Mouse (Mus musculus): ENCODE results near the gene Ckm. TPM values are rescaled to one million over a fixed set of nuclear protein-coding genes. Genes with fewer than 3 reads are reported as not detected.

Ckm gene
- polyA plus RNA-seq, 1 experiment = 1,561 TPM

DNA sequence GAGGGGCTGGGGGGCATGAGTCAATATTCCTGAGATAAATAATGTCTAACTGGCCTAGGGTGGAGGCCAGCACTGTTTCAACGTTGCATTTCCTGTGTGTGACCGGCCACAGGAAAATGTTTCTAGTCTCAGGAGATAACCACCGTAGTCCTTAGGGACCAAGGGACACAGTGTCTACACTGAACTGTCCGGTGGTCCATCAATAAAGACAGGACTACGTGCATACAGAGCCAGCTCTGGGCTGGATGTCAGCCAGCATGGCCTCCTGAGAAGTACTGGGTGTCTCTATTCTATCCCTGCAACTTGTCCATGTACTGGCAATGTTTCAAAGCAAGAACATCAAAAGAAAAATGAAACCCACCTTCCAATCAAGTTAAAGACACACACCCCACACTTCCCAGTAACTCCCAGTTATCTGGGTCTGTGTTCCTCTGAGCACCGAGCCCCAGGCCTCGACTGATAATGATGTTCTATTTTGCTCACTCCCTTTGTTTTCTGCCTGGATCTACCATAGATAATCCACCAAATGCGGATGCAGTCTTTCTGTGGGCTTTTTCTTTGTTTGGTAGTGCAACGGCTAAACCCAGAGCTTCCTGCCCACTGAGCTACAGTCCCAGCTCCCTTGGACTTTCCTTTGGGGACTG, 37.0 kb downstream of the Ckm start:
- H3K36me3 ChIP-seq (ENCODE audit: control insufficient read depth, insufficient read depth) = peaks cover 11% of the 10 kb centered on the region
- no peak overlapping the region for H3K4me3 ChIP-seq
- no peak overlapping the region for H3K4me2 ChIP-seq (ENCODE audit: low read depth)
- no peak overlapping the region for H3ac ChIP-seq (ENCODE audit: control insufficient read depth, insufficient read length)
- no peaks in the 10 kb centered on the region for H3K79me2 ChIP-seq (ENCODE audit: control insufficient read depth, insufficient read depth)
- H3K27me3 ChIP-seq (ENCODE audit: control insufficient read depth, insufficient read depth, insufficient read length) = no peaks in the 10 kb centered on the region
- TF ChIP-seq TCF12 (IDR thresholded peaks at IDR 0.05; ENCODE audit: insufficient read depth, poor library complexity, severe bottlenecking) (no peak), USF1 (IDR thresholded peaks at IDR 0.05; ENCODE audit: low read depth) (no peak), SRF (IDR thresholded peaks at IDR 0.05; ENCODE audit: control insufficient read depth, insufficient read length, low read depth) (no peak), MYOG (IDR thresholded peaks at IDR 0.05; ENCODE audit: control insufficient read depth in 1 of 3, insufficient read depth in 1 of 3, insufficient read length in 2 of 3, low read depth in 2 of 3) (no peak), POLR2AphosphoS2 (IDR thresholded peaks at IDR 0.05; ENCODE audit: insufficient read length, low read depth) (no peak), CEBPB (IDR thresholded peaks at IDR 0.05; ENCODE audit: insufficient read depth, poor library complexity, severe bottlenecking) (no peak), MAX (IDR thresholded peaks at IDR 0.05; ENCODE audit: low read depth) (no peak), MYOD1 (IDR thresholded peaks at IDR 0.05; ENCODE audit: control insufficient read depth in 1 of 3, insufficient read length in 2 of 3, low read depth in 2 of 3) (no peak), TCF3 (IDR thresholded peaks at IDR 0.05; ENCODE audit: insufficient read length, low read depth) (no peak), E2F4 (IDR thresholded peaks at IDR 0.05; ENCODE audit: insufficient read depth) (no peak), REST (IDR thresholded peaks at IDR 0.05; ENCODE audit: insufficient read depth, insufficient read length) (no peak), POLR2A (IDR thresholded peaks at IDR 0.05; ENCODE audit: insufficient read length, low read depth) (no peak)

DNA sequence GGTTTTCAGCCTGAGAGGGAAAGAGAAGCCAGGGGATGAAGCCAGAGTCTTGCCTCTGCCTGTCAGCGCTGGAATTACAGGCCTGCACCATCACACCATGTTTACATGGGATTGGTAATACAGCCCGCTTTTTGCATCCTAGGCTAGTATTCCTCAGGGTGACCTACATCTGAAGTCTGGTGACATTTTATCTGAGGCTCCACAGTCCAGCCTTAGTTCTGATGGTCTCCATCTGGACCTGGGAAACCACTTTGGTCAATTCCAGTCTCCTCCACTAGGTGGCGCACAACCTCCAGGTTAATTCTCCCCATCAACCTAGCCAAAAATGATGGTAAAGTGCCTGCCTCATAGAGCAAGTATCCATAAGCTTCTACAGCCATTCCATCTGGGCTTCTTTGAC, 38.8 kb downstream of the Ckm start:
- Histone ChIP-seq H3ac (ENCODE audit: control insufficient read depth, insufficient read length) (no peak overlapping the region), H3K79me2 (ENCODE audit: control insufficient read depth, insufficient read depth) (no peaks in the 10 kb centered on the region), H3K4me2 (ENCODE audit: low read depth) (no peak overlapping the region), H3K36me3 (ENCODE audit: control insufficient read depth, insufficient read depth) (peaks cover 7% of the 10 kb centered on the region), H3K4me3 (no peak overlapping the region), H3K27me3 (ENCODE audit: control insufficient read depth, insufficient read depth, insufficient read length) (no peaks in the 10 kb centered on the region)
- TF ChIP-seq POLR2A (IDR thresholded peaks at IDR 0.05; ENCODE audit: insufficient read length, low read depth) = no peak
- TF ChIP-seq REST (IDR thresholded peaks at IDR 0.05; ENCODE audit: insufficient read depth, insufficient read length) = no peak
- no peak for TF ChIP-seq POLR2AphosphoS2 (IDR thresholded peaks at IDR 0.05; ENCODE audit: insufficient read length, low read depth)
- no peak for TF ChIP-seq MYOD1 (IDR thresholded peaks at IDR 0.05; ENCODE audit: control insufficient read depth in 1 of 3, insufficient read length in 2 of 3, low read depth in 2 of 3)

DNA sequence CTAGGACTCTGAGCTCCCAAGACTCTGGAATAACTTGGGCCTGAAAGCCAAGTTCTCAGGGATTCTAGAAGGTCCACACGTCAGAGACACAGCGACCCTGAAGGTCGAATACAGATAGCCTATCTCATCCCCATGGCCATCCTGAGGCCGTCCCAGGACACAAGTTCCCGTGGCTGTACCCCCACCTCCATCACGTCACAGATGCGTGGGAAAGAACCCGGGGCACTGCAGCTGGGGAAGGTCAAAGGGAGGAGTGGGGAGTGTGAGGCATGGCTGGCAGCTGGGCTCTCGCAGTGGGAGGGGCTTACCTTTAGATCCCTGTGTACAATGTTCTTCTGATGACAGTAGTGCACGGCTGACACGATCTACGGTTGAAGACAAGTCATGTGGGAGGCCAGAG, 40.2 kb downstream of the Ckm start:
- peaks cover 7% of the 10 kb centered on the region for H3K36me3 ChIP-seq (ENCODE audit: control insufficient read depth, insufficient read depth)
- H3ac ChIP-seq (ENCODE audit: control insufficient read depth, insufficient read length) = no peak overlapping the region
- TF ChIP-seq TCF3 (IDR thresholded peaks at IDR 0.05; ENCODE audit: insufficient read length, low read depth) = no peak
- TF ChIP-seq SRF (IDR thresholded peaks at IDR 0.05; ENCODE audit: control insufficient read depth, insufficient read length, low read depth) = no peak
- TF ChIP-seq REST (IDR thresholded peaks at IDR 0.05; ENCODE audit: insufficient read depth, insufficient read length) = no peak
- TF ChIP-seq E2F4 (IDR thresholded peaks at IDR 0.05; ENCODE audit: insufficient read depth) = no peak
- TF ChIP-seq POLR2AphosphoS2 (IDR thresholded peaks at IDR 0.05; ENCODE audit: insufficient read length, low read depth) = no peak
- TF ChIP-seq POLR2A (IDR thresholded peaks at IDR 0.05; ENCODE audit: insufficient read length, low read depth) = no peak
- no peak for TF ChIP-seq USF1 (IDR thresholded peaks at IDR 0.05; ENCODE audit: low read depth)
- no peak for TF ChIP-seq CEBPB (IDR thresholded peaks at IDR 0.05; ENCODE audit: insufficient read depth, poor library complexity, severe bottlenecking)
- no peak for TF ChIP-seq MYOD1 (IDR thresholded peaks at IDR 0.05; ENCODE audit: control insufficient read depth in 1 of 3, insufficient read length in 2 of 3, low read depth in 2 of 3)
- TF ChIP-seq MAX (IDR thresholded peaks at IDR 0.05; ENCODE audit: low read depth) = no peak
- no peak for TF ChIP-seq TCF12 (IDR thresholded peaks at IDR 0.05; ENCODE audit: insufficient read depth, poor library complexity, severe bottlenecking)
- no peak for TF ChIP-seq MYOG (IDR thresholded peaks at IDR 0.05; ENCODE audit: control insufficient read depth in 1 of 3, insufficient read depth in 1 of 3, insufficient read length in 2 of 3, low read depth in 2 of 3)
- no peak overlapping the region for H3K4me3 ChIP-seq
- no peak overlapping the region for H3K4me2 ChIP-seq (ENCODE audit: low read depth)
- H3K79me2 ChIP-seq (ENCODE audit: control insufficient read depth, insufficient read depth) = no peaks in the 10 kb centered on the region
- no peaks in the 10 kb centered on the region for H3K27me3 ChIP-seq (ENCODE audit: control insufficient read depth, insufficient read depth, insufficient read length)

DNA sequence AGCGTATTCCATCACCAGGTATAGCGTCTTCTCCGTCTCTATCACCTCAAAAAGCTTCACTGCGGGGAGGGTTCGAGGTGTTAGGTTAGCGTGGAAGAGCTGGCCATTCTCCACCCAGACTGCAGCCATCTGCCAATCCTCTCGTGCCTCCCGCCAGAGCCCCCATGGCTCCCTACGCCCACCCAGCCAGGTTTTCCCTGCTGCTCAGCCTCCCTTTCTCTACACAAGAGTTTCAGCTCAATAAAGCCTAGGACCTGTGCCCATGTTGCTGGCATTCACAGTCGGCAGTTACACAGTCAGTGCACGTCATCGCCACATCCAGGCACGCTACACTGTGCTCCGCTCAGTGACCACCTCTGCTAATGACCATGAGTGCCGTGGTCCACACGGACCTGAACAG, 43.1 kb downstream of the Ckm start:
- H3K79me2 ChIP-seq (ENCODE audit: control insufficient read depth, insufficient read depth) = no peaks in the 10 kb centered on the region
- TF ChIP-seq TCF12 (IDR thresholded peaks at IDR 0.05; ENCODE audit: insufficient read depth, poor library complexity, severe bottlenecking) (no peak), SRF (IDR thresholded peaks at IDR 0.05; ENCODE audit: control insufficient read depth, insufficient read length, low read depth) (no peak), TCF3 (IDR thresholded peaks at IDR 0.05; ENCODE audit: insufficient read length, low read depth) (no peak), CEBPB (IDR thresholded peaks at IDR 0.05; ENCODE audit: insufficient read depth, poor library complexity, severe bottlenecking) (no peak), MYOD1 (IDR thresholded peaks at IDR 0.05; ENCODE audit: control insufficient read depth in 1 of 3, insufficient read length in 2 of 3, low read depth in 2 of 3) (no peak), E2F4 (IDR thresholded peaks at IDR 0.05; ENCODE audit: insufficient read depth) (no peak), POLR2AphosphoS2 (IDR thresholded peaks at IDR 0.05; ENCODE audit: insufficient read length, low read depth) (no peak), USF1 (IDR thresholded peaks at IDR 0.05; ENCODE audit: low read depth) (no peak), MAX (IDR thresholded peaks at IDR 0.05; ENCODE audit: low read depth) (no peak), POLR2A (IDR thresholded peaks at IDR 0.05; ENCODE audit: insufficient read length, low read depth) (no peak), REST (IDR thresholded peaks at IDR 0.05; ENCODE audit: insufficient read depth, insufficient read length) (no peak)
- no peak overlapping the region for H3ac ChIP-seq (ENCODE audit: control insufficient read depth, insufficient read length)
- H3K36me3 ChIP-seq (ENCODE audit: control insufficient read depth, insufficient read depth) = no peaks in the 10 kb centered on the region
- H3K27me3 ChIP-seq (ENCODE audit: control insufficient read depth, insufficient read depth, insufficient read length) = no peaks in the 10 kb centered on the region
- H3K4me2 ChIP-seq (ENCODE audit: low read depth) = no peak overlapping the region
- no peak overlapping the region for H3K4me3 ChIP-seq

DNA sequence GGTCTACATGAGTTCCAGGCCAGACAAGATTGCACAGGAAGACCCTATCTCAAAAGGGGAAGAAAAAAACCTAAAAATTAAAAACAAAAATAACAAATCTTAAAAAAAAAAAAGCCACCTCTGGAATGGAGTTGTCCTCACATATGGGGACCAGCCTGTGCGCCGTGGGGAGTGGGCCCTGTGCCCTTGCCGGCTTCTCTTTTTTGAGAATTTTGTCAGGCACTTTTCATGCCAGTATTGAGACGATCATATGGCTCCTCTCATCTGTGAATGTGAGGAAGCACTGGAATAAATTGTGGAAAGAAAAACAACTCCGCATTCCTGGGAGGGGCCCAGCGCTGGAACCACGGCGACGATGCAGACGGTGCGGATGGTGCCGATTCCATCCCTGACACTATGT, 44.6 kb downstream of the Ckm start:
- no peak overlapping the region for H3ac ChIP-seq (ENCODE audit: control insufficient read depth, insufficient read length)
- no peak overlapping the region for H3K4me2 ChIP-seq (ENCODE audit: low read depth)
- H3K36me3 ChIP-seq (ENCODE audit: control insufficient read depth, insufficient read depth) = no peaks in the 10 kb centered on the region
- H3K79me2 ChIP-seq (ENCODE audit: control insufficient read depth, insufficient read depth) = no peaks in the 10 kb centered on the region
- TF ChIP-seq POLR2A (IDR thresholded peaks at IDR 0.05; ENCODE audit: insufficient read length, low read depth) (no peak), MAX (IDR thresholded peaks at IDR 0.05; ENCODE audit: low read depth) (no peak), TCF12 (IDR thresholded peaks at IDR 0.05; ENCODE audit: insufficient read depth, poor library complexity, severe bottlenecking) (no peak), MYOG (IDR thresholded peaks at IDR 0.05; ENCODE audit: control insufficient read depth in 1 of 3, insufficient read depth in 1 of 3, insufficient read length in 2 of 3, low read depth in 2 of 3) (no peak), E2F4 (IDR thresholded peaks at IDR 0.05; ENCODE audit: insufficient read depth) (no peak), SRF (IDR thresholded peaks at IDR 0.05; ENCODE audit: control insufficient read depth, insufficient read length, low read depth) (no peak), USF1 (IDR thresholded peaks at IDR 0.05; ENCODE audit: low read depth) (no peak), CEBPB (IDR thresholded peaks at IDR 0.05; ENCODE audit: insufficient read depth, poor library complexity, severe bottlenecking) (no peak), MYOD1 (IDR thresholded peaks at IDR 0.05; ENCODE audit: control insufficient read depth in 1 of 3, insufficient read length in 2 of 3, low read depth in 2 of 3) (no peak), REST (IDR thresholded peaks at IDR 0.05; ENCODE audit: insufficient read depth, insufficient read length) (no peak), TCF3 (IDR thresholded peaks at IDR 0.05; ENCODE audit: insufficient read length, low read depth) (no peak), POLR2AphosphoS2 (IDR thresholded peaks at IDR 0.05; ENCODE audit: insufficient read length, low read depth) (no peak)
- H3K4me3 ChIP-seq = no peak overlapping the region
- no peaks in the 10 kb centered on the region for H3K27me3 ChIP-seq (ENCODE audit: control insufficient read depth, insufficient read depth, insufficient read length)

Data from myocyte (in vitro differentiated cells).